Mouse (Mus musculus): ENCODE measurements around the gene Atxn10.

DNA sequence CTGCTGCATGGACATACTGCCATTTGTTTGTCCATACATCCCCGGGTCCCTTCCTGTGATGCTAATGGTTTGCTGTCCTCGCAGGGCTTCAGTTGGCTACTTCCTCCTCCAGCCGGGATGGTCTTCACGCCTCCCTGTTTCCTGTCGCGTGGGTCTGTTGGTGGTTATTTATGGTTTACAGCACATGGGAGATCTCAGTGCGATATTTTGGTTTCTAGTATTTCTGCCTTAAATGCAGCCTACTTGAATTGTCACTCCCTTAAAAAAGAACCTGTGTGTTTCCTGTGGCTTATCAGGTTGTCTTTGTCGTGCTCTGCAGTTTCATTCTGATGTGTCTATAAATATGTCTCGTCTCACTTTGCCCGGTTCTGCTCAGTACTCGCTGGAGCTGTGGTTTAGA, 8.2 kb upstream of the Atxn10 start:
- TF ChIP-seq CTCF (IDR thresholded peaks at IDR 0.05; ENCODE audit: borderline replicate concordance, insufficient read depth, low read depth, low read length) (no peak), POLR2A (IDR thresholded peaks at IDR 0.05; ENCODE audit: borderline replicate concordance, insufficient read depth, low read length) (no peak)

All from cerebellum, adult 2 months (tissue).